Mouse (Mus musculus) gastrocnemius, adult 2 months (tissue): ENCODE measurements at regions not wholly inside any gene's neighbourhood (a gene's known extent, or its start where the extent isn't known, plus 50 kb on each side); places are given as distances from the start of the nearest gene placed in this dataset.

ENCODE experiments used
- DNase-seq: peaks from one replicate; pipeline ENCODE4 v3.0.0; 2022
- H3K27ac ChIP-seq: fragments of 200-600 bp; 2 replicates; pipeline ENCODE4 v1.8.1; 2022; ENCODE audit warnings: mild to moderate bottlenecking
- H3K4me3 ChIP-seq: fragments of 200-600 bp; 2 replicates; pipeline ENCODE4 v1.8.1; 2022; ENCODE audit warnings: mild to moderate bottlenecking, moderate library complexity
- CTCF ChIP-seq: fragments of 200-600 bp; IDR thresholded peaks from 2 replicates; pipeline ENCODE4 v1.8.1; 2022; ENCODE audit warnings: antibody characterized with exemption, mild to moderate bottlenecking, moderate library complexity
- intact Hi-C: fragments of 180-260 bp; cut with DNase I; formaldehyde crosslinking; loops from one replicate; pipeline ENCODE4 v1.15.1; 2025

DNA sequence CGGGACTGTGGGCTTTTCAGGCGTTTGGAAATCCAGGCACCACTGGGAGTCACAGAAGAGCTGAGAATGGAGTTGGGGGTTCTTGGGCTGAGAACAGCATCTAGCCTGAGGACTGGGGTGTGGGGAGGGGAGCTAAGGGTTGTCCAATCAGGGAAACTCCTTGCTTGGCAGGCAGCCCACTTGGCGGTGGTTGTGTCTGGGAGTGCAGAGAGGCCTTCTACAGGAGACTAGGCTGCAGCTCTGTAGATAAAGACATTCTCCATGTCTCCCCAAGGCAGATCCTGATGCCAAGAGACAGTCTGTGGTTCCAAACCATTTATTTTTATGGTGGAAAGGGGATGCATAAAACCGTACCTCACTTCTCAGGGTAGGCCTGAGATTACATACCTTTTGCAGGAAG, 774.6 kb downstream of the Brinp1 start:
- DNase-seq: no peak
- Histone ChIP-seq H3K4me3 (no peak overlapping the region), H3K27ac (no peak overlapping the region)
- intact Hi-C loops: no loop called here
- TF ChIP-seq CTCF: no peak

DNA sequence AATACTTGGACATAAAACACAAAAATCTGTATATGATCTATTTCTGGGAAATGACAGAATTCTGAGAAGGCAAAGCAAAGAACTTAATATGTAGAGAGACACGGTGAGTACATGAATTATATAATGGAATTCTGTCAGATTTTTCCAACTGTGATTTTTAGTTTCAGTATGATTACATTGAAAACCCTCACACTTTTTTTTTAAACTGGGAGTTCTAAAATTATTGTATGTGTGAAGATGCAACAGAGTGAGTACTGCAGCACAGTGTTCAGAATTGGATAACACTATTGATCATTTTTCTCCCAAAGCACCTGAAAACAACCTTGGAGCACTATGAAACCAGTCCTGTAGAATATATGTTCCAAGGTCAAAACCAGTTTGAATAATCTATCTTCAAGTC, 797.7 kb downstream of the Brinp1 start:
- H3K27ac ChIP-seq: no peak overlapping the region
- no peak overlapping the region for H3K4me3 ChIP-seq
- no peak for TF ChIP-seq CTCF
- DNase-seq: no peak
- intact Hi-C loops: no loop called here

- no peak for DNase-seq
- TF ChIP-seq CTCF: no peak
- Histone ChIP-seq H3K27ac (no peak overlapping the region), H3K4me3 (no peak overlapping the region)
- intact Hi-C loops: no loop called here
Observed at GRCm38 (mm10) chr4:68148483-68149069, 805.6 kb downstream of the Brinp1 start.

GRCm38 (mm10) chr4:68128124-68128523, 826.1 kb downstream of the Brinp1 start:
- no peak for TF ChIP-seq CTCF
- Histone ChIP-seq H3K27ac (no peak overlapping the region), H3K4me3 (no peak overlapping the region)
- intact Hi-C loops: no loop called here
- DNase-seq: no peak

DNA sequence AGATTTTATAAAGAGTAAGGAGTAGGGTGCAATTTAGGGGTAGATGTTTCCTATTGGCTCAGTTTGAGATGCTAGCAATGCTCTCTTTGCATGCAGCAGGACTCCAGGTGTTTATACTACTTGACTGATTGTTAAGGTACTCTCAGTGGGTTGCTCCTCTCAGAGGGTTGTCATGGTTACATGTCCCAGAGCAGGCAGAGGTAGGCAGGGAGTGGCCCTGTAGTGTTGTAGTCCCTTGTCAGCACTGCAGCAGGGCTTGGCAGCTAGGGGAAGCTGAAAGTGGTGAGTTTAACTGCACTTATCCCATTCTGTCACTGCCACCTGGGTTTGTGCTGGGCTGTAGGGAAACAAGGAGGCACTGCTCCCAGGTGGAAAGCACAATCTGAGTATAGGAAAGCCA, 839.7 kb downstream of the Brinp1 start:
- no peak for DNase-seq
- TF ChIP-seq CTCF: no peak
- intact Hi-C loops: no loop called here
- H3K27ac ChIP-seq: no peak overlapping the region
- no peak overlapping the region for H3K4me3 ChIP-seq

- no peak overlapping the region for H3K4me3 ChIP-seq
- no peak for TF ChIP-seq CTCF
- H3K27ac ChIP-seq: no peak overlapping the region
- intact Hi-C loops: no loop called here
- no peak for DNase-seq
Observed at GRCm38 (mm10) chr4:68085255-68085654, 868.9 kb downstream of the Brinp1 start.

- no peak for DNase-seq
- intact Hi-C loops: no loop called here
Observed at GRCm38 (mm10) chr4:68056813-68057578, 897.2 kb downstream of the Brinp1 start.

GRCm38 (mm10) chr4:68022891-68023303, 931.3 kb downstream of the Brinp1 start:
- intact Hi-C loops: no loop called here
- no peak for DNase-seq
- no peak overlapping the region for H3K4me3 ChIP-seq
- no peak overlapping the region for H3K27ac ChIP-seq
- TF ChIP-seq CTCF: peak; percentile 5; the same call in 1 of the 2 replicates

More at GRCm38 (mm10) chr4:68056813-68057578, 897.2 kb downstream of the Brinp1 start:
- no peak for TF ChIP-seq CTCF
- H3K4me3 ChIP-seq: no peak overlapping the region
- no peak overlapping the region for H3K27ac ChIP-seq

DNA sequence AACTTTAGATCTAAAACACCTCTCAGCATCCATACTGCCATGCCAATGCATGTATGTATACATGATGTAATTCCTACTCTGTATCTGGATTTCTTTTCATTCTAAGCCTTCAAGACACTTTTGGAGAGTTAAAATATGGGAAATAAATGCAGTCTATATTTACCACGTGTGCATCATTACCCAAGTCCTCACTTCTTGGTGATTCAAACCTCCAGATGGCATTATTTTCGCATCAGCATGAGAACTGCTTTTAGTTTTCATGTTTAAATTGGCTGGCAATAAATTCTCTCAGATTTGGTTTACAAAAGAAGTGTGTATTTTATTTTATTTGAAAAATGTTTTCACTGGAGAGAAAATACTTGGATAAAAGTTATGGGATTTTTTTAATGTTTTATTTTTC, 942.8 kb downstream of the Brinp1 start:
- no peak for TF ChIP-seq CTCF
- intact Hi-C loops: no loop called here
- DNase-seq: no peak
- Histone ChIP-seq H3K4me3 (no peak overlapping the region), H3K27ac (no peak overlapping the region)

DNA sequence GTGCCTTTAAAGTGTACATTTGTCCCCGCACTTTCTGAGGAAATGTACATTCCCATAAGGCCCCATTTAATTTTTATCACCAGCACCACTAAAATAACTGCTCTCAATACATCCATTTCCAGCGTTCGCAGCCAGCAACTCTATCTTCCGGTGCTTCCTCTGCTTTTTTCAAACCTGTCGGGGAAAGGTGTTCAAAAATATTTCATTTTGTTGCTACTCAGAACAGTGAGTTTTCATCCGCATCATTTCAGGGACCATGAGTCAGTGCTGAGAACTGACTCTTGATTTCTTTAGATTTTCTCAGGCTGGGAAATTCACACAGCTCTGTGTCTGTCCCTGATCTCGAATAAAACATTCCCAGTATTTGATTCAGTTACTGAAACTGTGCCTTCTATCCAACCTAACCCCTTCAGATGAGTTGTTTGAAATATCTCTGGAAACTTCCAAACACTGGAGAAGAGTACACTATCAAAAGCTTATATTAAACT, 959.4 kb downstream of the Brinp1 start:
- no peak overlapping the region for H3K4me3 ChIP-seq
- DNase-seq: no peak
- no peak overlapping the region for H3K27ac ChIP-seq
- intact Hi-C loops: no loop called here
- no peak for TF ChIP-seq CTCF

DNA sequence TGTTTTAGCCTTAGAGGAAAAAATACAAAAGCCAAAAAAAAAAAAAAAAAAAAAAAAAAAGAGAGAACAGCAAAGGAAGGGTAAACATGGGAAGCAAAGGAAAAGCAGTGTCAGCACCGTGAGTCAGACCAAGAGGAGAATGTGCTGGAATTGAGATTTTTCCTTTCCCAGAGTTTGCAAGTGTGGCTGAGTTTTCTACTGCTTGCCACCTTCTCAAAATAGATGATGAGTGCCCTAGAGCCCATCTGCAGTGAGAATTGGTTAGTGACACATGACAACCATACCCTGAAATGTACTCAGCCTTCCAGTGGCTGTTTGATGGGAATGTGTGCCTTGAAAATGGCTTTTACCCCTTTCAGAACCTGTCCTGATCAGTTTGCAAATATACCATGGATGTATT, 990.7 kb downstream of the Brinp1 start:
- H3K27ac ChIP-seq: no peak overlapping the region
- no peak for DNase-seq
- TF ChIP-seq CTCF: no peak
- intact Hi-C loops: no loop called here
- no peak overlapping the region for H3K4me3 ChIP-seq

DNA sequence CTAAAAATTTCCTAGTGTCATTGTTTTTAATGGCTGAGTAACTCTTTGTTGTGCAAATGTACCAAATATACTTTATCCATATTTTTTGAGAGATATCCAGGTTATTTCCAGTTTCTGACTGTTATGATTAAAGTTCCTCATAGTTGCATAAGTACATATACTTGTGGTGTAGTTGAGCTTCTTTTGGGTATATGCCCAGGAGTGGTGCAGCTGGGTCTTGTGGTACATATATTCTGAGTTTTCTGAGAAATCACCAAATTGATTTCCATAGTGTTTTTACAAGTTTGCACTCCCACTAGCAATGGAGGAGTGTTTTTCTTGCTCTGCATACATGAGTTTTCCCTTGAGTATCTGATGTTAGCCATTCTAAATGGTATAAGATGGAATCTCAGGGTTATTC, 1006.2 kb downstream of the Brinp1 start:
- DNase-seq: no peak
- no peak for TF ChIP-seq CTCF
- no peak overlapping the region for H3K4me3 ChIP-seq
- intact Hi-C loops: no loop called here
- H3K27ac ChIP-seq: no peak overlapping the region

DNA sequence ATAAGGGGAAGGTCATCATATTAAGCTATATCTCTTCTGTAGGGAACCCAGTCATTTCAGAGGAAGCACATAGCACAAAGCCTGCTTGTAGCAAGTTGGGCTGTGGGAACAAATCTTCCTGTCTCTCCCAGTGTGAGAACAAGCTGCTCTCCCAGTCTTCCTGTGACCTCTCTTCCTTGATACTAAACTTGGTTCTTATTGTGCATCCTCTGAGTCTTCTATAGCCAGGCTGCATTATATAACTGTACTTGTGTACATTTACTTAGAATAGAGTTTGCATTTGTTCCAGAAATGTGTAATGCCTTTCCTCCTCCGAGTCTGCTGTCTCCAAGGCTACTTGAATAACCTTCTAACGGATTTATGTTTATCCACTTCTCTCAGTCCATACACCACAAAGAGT, 1021.7 kb downstream of the Brinp1 start:
- TF ChIP-seq CTCF: no peak

DNA sequence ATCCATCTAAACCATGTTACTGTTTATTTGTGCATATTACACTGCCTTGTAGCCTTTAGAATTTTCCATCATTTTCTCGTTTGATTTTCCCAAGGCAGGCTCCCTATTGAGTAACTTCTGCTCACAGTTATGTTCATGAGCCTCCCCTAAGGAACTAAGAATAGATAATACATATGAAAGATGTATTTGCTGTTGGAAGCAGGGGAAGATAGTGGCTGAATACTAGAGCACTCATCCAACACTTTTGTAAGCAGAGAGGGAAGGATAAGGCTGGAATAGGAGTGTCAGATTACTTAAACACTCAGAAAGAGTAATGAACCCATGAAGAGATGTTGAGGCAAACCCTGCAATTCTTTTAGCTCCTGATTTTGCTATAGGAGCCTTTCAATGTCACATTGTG, 1055.1 kb downstream of the Brinp1 start:
- Histone ChIP-seq H3K4me3 (no peak overlapping the region), H3K27ac (no peak overlapping the region)
- TF ChIP-seq CTCF: no peak
- intact Hi-C loops: no loop called here
- no peak for DNase-seq

More for the DNA sequence above, 1021.7 kb downstream of the Brinp1 start:
- intact Hi-C loops: no loop called here
- Histone ChIP-seq H3K27ac (no peak overlapping the region), H3K4me3 (no peak overlapping the region)
- DNase-seq: no peak
